Mouse (Mus musculus): Measurements from ENCODE around the gene Rpgrip1l. TPM values are rescaled to one million over a fixed set of nuclear protein-coding genes. Genes with fewer than 3 reads are reported as not detected.
A peak's percentile ranks its signal among the peaks of the same experiment; 100 is the strongest.

Rpgrip1l gene
- polyA plus RNA-seq, 1 experiment from 2014 or later, result 13.7 TPM

DNA sequence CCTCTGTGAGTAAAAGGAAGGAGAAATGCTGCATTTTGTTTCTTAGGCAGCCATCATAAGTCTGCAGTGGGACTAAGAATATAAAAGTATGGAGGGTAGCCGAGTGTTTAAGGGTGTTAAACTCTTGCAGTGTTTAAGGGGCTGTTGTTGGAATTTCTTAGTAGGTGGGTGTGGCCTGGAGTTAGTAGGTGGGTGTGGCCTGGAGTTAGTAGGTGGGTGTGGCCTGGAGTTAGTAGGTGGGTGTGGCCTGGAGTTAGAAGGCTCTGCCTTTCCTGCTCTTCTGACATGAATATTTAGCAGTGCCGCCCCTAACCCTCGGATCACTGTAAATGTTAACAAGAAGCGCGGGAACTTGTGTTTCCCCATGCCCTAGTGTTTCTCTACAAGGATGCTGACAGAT, 40.0 kb upstream of the Rpgrip1l start:
- ATAC-seq (ENCODE audit: low FRiP score, low TSS enrichment), result no peak
- no peak overlapping the region for H3K9ac ChIP-seq (replicated peaks; ENCODE audit: low read length)

GRCm38 (mm10) chr8:91352598-91352997, 39.5 kb upstream of the Rpgrip1l start:
- Histone ChIP-seq H3K36me3 (ENCODE audit: control insufficient read depth, insufficient read depth, low read length) (no peaks in the 10 kb centered on the region), H3K27me3 (ENCODE audit: control insufficient read depth, insufficient read depth, low read length) (no peaks in the 10 kb centered on the region), H3K27ac (replicated peaks; ENCODE audit: low read depth, low read length) (no peak overlapping the region), H3K9ac (replicated peaks; ENCODE audit: low read length) (no peak overlapping the region), H3K4me1 (ENCODE audit: control insufficient read depth, insufficient read depth, low read length) (peaks cover 21% of the 10 kb centered on the region), H3K4me3 (replicated peaks; ENCODE audit: low read depth, low read length) (no peak overlapping the region), H3K9me3 (ENCODE audit: control insufficient read depth, low read length) (no peaks in the 10 kb centered on the region), H3K4me2 (ENCODE audit: low read length) (no peak overlapping the region)
- DNase-seq (no peak), ATAC-seq (ENCODE audit: low FRiP score, low TSS enrichment) (no peak)
- 96% methylated on average over 3 of the region's 3 CpGs for WGBS

More for the DNA sequence above, 40.0 kb upstream of the Rpgrip1l start:
- H3K4me3 ChIP-seq (replicated peaks; ENCODE audit: low read depth, low read length), result no peak overlapping the region
- no peaks in the 10 kb centered on the region for H3K27me3 ChIP-seq (ENCODE audit: control insufficient read depth, insufficient read depth, low read length)
- no peak overlapping the region for H3K27ac ChIP-seq (replicated peaks; ENCODE audit: low read depth, low read length)
- no peak for DNase-seq
- H3K36me3 ChIP-seq (ENCODE audit: control insufficient read depth, insufficient read depth, low read length), result no peaks in the 10 kb centered on the region
- WGBS, result 76% methylated on average over 5 of the region's 5 CpGs
- peaks cover 21% of the 10 kb centered on the region for H3K4me1 ChIP-seq (ENCODE audit: control insufficient read depth, insufficient read depth, low read length)
- no peak overlapping the region for H3K4me2 ChIP-seq (ENCODE audit: low read length)
- H3K9me3 ChIP-seq (ENCODE audit: control insufficient read depth, low read length), result no peaks in the 10 kb centered on the region

DNA sequence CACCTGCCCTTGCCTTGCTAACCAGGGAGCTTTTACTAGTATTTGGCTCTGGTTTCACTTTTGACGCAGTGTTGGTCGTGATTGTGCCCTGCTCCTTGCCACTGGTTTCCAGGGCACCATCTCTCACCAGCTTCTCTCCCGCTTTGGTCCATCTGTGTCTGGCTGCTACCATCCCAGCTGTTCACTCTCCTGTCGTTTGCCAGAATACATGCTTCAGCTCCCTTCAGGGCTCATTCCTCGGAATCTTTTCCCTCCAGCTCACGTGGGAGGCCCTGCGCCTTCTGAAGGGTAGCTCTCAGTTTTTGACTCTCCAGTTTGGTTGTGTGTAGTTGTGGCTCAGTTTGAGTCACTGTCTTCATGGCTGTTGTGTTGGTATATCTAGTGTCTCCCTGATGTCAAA, 37.6 kb upstream of the Rpgrip1l start:
- Histone ChIP-seq H3K4me1 (ENCODE audit: control insufficient read depth, insufficient read depth, low read length) (peaks cover 11% of the 10 kb centered on the region), H3K27me3 (ENCODE audit: control insufficient read depth, insufficient read depth, low read length) (no peaks in the 10 kb centered on the region), H3K4me3 (replicated peaks; ENCODE audit: low read depth, low read length) (no peak overlapping the region), H3K36me3 (ENCODE audit: control insufficient read depth, insufficient read depth, low read length) (no peaks in the 10 kb centered on the region), H3K9ac (replicated peaks; ENCODE audit: low read length) (no peak overlapping the region), H3K27ac (replicated peaks; ENCODE audit: low read depth, low read length) (no peak overlapping the region), H3K9me3 (ENCODE audit: control insufficient read depth, low read length) (no peaks in the 10 kb centered on the region), H3K4me2 (ENCODE audit: low read length) (no peak overlapping the region)
- DNase-seq, result no peak
- WGBS, result 75% methylated on average over 7 of the region's 7 CpGs
- no peak for ATAC-seq (ENCODE audit: low FRiP score, low TSS enrichment)

DNA sequence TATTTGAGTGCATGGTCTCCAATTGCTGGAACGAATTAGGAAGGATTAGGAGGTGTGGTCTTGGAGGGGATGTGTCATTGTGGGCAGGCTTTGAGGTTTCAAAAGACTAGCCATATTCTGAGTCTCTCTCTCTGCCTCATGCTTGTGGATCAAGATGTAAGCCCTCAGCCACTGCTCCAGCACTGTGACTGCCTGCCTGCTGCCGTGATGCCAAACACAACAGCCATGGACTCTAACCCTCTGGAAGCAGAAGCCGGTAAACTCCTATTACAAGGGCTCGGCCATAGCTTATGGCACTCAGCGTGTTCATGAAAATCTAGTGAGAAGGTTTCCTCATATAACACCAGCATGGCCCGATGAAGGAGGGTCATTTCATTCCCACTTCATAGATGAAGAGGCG, 36.8 kb upstream of the Rpgrip1l start:
- Histone ChIP-seq H3K27ac (replicated peaks; ENCODE audit: low read depth, low read length) (no peak overlapping the region), H3K27me3 (ENCODE audit: control insufficient read depth, insufficient read depth, low read length) (no peaks in the 10 kb centered on the region), H3K4me1 (ENCODE audit: control insufficient read depth, insufficient read depth, low read length) (peaks cover 2% of the 10 kb centered on the region), H3K4me2 (ENCODE audit: low read length) (no peak overlapping the region), H3K9ac (replicated peaks; ENCODE audit: low read length) (no peak overlapping the region), H3K9me3 (ENCODE audit: control insufficient read depth, low read length) (no peaks in the 10 kb centered on the region), H3K36me3 (ENCODE audit: control insufficient read depth, insufficient read depth, low read length) (no peaks in the 10 kb centered on the region), H3K4me3 (replicated peaks; ENCODE audit: low read depth, low read length) (no peak overlapping the region)
- DNase-seq (no peak), ATAC-seq (ENCODE audit: low FRiP score, low TSS enrichment) (no peak)
- 84% methylated on average over 7 of the region's 7 CpGs for WGBS

- no peak for ATAC-seq (ENCODE audit: low FRiP score, low TSS enrichment)
- no peaks in the 10 kb centered on the region for H3K9me3 ChIP-seq (ENCODE audit: control insufficient read depth, low read length)
- DNase-seq, result no peak
- H3K4me1 ChIP-seq (ENCODE audit: control insufficient read depth, insufficient read depth, low read length), result no peaks in the 10 kb centered on the region
- WGBS, result 67% methylated on average over 6 of the region's 6 CpGs
- no peaks in the 10 kb centered on the region for H3K36me3 ChIP-seq (ENCODE audit: control insufficient read depth, insufficient read depth, low read length)
- H3K27ac ChIP-seq (replicated peaks; ENCODE audit: low read depth, low read length), result 0 out of 2 replicates have a peak overlapping the region, but pooled peaks have one; percentile 10
- H3K9ac ChIP-seq (replicated peaks; ENCODE audit: low read length), result no peak overlapping the region
- no peak overlapping the region for H3K4me2 ChIP-seq (ENCODE audit: low read length)
- H3K27me3 ChIP-seq (ENCODE audit: control insufficient read depth, insufficient read depth, low read length), result no peaks in the 10 kb centered on the region
- H3K4me3 ChIP-seq (replicated peaks; ENCODE audit: low read depth, low read length), result no peak overlapping the region
Measured at GRCm38 (mm10) chr8:91347595-91347994, 34.5 kb upstream of the Rpgrip1l start.

- Histone ChIP-seq H3K27me3 (ENCODE audit: control insufficient read depth, insufficient read depth, low read length) (no peaks in the 10 kb centered on the region), H3K4me2 (ENCODE audit: low read length) (no peak overlapping the region), H3K4me3 (replicated peaks; ENCODE audit: low read depth, low read length) (no peak overlapping the region), H3K36me3 (ENCODE audit: control insufficient read depth, insufficient read depth, low read length) (no peaks in the 10 kb centered on the region), H3K9ac (replicated peaks; ENCODE audit: low read length) (no peak overlapping the region), H3K9me3 (ENCODE audit: control insufficient read depth, low read length) (no peaks in the 10 kb centered on the region), H3K27ac (replicated peaks; ENCODE audit: low read depth, low read length) (no peak overlapping the region), H3K4me1 (ENCODE audit: control insufficient read depth, insufficient read depth, low read length) (no peaks in the 10 kb centered on the region)
- ATAC-seq (ENCODE audit: low FRiP score, low TSS enrichment) (no peak), DNase-seq (no peak)
- WGBS, result 84% methylated on average over 10 of the region's 10 CpGs
Measured at GRCm38 (mm10) chr8:91347146-91347545, 34.1 kb upstream of the Rpgrip1l start.

DNA sequence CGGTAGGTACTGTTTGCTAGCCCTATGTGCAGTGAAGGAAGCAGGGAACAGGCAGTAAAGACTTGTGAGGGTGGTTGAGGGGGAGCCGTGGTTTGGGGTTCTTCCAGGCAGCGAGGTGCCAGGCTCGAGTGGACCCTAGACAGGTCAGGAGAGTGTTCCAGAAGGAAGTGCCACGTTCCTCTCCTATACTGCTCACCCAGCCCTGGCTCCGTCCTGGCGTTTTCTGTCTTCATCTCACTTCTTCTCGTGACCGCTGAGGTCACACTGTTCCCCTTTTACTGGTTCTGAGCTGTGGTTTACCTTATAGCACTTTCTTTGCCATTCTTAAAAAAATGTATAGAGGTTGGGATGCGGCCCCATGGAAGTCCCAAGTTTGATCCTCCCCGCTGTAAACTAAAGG, 31.6 kb upstream of the Rpgrip1l start:
- no peaks in the 10 kb centered on the region for H3K4me1 ChIP-seq (ENCODE audit: control insufficient read depth, insufficient read depth, low read length)
- ATAC-seq (ENCODE audit: low FRiP score, low TSS enrichment) (no peak), DNase-seq (no peak)
- H3K36me3 ChIP-seq (ENCODE audit: control insufficient read depth, insufficient read depth, low read length), result no peaks in the 10 kb centered on the region
- H3K9me3 ChIP-seq (ENCODE audit: control insufficient read depth, low read length), result no peaks in the 10 kb centered on the region
- no peaks in the 10 kb centered on the region for H3K27me3 ChIP-seq (ENCODE audit: control insufficient read depth, insufficient read depth, low read length)
- 91% methylated on average over 11 of the region's 11 CpGs for WGBS
- no peak overlapping the region for H3K27ac ChIP-seq (replicated peaks; ENCODE audit: low read depth, low read length)
- H3K9ac ChIP-seq (replicated peaks; ENCODE audit: low read length), result no peak overlapping the region
- no peak overlapping the region for H3K4me2 ChIP-seq (ENCODE audit: low read length)
- H3K4me3 ChIP-seq (replicated peaks; ENCODE audit: low read depth, low read length), result no peak overlapping the region

DNA sequence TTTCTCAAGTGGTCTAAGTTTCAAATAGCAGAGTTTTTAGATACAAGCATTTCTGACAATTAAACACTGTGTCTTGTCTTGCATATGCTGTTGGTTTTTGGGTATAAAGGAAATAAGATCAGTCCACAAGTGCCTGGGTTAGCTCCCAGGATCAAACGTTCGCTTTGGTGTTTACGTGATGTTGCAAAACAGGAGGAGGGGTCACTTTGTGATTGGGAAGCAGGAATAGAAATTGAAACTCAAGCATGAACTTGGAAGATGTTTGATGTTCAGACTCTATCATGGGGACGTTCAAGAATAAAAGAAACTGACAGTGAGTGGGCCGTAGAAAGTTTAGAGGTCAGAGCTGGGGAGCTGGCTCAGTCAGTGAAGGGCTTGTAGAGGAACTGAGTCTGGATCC, 29.7 kb upstream of the Rpgrip1l start:
- no peak overlapping the region for H3K9ac ChIP-seq (replicated peaks; ENCODE audit: low read length)
- H3K4me3 ChIP-seq (replicated peaks; ENCODE audit: low read depth, low read length), result no peak overlapping the region
- ATAC-seq (ENCODE audit: low FRiP score, low TSS enrichment) (no peak), DNase-seq (no peak)
- no peaks in the 10 kb centered on the region for H3K9me3 ChIP-seq (ENCODE audit: control insufficient read depth, low read length)
- no peak overlapping the region for H3K27ac ChIP-seq (replicated peaks; ENCODE audit: low read depth, low read length)
- H3K4me1 ChIP-seq (ENCODE audit: control insufficient read depth, insufficient read depth, low read length), result no peaks in the 10 kb centered on the region
- WGBS, result 59% methylated on average over 5 of the region's 5 CpGs
- H3K36me3 ChIP-seq (ENCODE audit: control insufficient read depth, insufficient read depth, low read length), result no peaks in the 10 kb centered on the region
- H3K27me3 ChIP-seq (ENCODE audit: control insufficient read depth, insufficient read depth, low read length), result no peaks in the 10 kb centered on the region
- no peak overlapping the region for H3K4me2 ChIP-seq (ENCODE audit: low read length)

DNA sequence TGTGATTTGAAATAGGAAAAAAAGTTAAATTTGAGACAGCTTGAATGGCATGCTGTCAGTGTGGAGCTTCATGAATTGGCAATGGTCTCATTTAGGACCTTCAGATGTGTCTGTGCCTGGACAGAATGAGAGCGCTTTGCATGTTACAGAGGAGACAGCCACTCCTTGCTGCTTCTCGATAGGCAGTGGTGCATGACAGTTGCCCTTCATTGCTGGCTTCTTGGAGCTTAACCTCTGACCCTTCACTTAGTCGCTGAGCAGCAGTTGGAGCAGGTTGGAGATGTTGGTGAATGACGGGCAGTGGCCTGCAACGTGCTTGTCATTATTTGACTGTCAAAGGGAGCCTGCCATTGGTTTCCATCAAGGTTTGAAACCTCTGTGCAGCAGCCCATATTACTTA, 29.1 kb upstream of the Rpgrip1l start:
- H3K27ac ChIP-seq (replicated peaks; ENCODE audit: low read depth, low read length), result no peak overlapping the region
- no peak overlapping the region for H3K9ac ChIP-seq (replicated peaks; ENCODE audit: low read length)
- 22% methylated on average over 5 of the region's 5 CpGs for WGBS
- ATAC-seq (ENCODE audit: low FRiP score, low TSS enrichment) (no peak), DNase-seq (no peak)
- no peak overlapping the region for H3K4me2 ChIP-seq (ENCODE audit: low read length)
- no peaks in the 10 kb centered on the region for H3K27me3 ChIP-seq (ENCODE audit: control insufficient read depth, insufficient read depth, low read length)
- no peaks in the 10 kb centered on the region for H3K36me3 ChIP-seq (ENCODE audit: control insufficient read depth, insufficient read depth, low read length)
- H3K4me3 ChIP-seq (replicated peaks; ENCODE audit: low read depth, low read length), result no peak overlapping the region
- no peaks in the 10 kb centered on the region for H3K9me3 ChIP-seq (ENCODE audit: control insufficient read depth, low read length)
- no peaks in the 10 kb centered on the region for H3K4me1 ChIP-seq (ENCODE audit: control insufficient read depth, insufficient read depth, low read length)

Measured in midbrain, embryonic 14.5 days (tissue).